Mouse (Mus musculus) midbrain, embryonic 16.5 days (tissue): ENCODE results near the gene Snd1. TPM values are rescaled to one million over a fixed set of nuclear protein-coding genes. Genes with fewer than 3 reads are reported as not detected.

Experiments used
- ATAC-seq: fragments of 200-750 bp; cut with Nextera tagmentation; 2 replicates; pipeline ENCODE4 v1.8.0; 2017; ENCODE audit warnings: moderate TSS enrichment
- H3K27ac ChIP-seq: fragments of 300-500 bp; sonication (generic); 2 replicates; pipeline ENCODE4 v1.5.1; 2014; ENCODE audit warnings: mild to moderate bottlenecking, low read length, mixed read lengths
- H3K27me3 ChIP-seq: fragments of 300-500 bp; sonication (generic); 2 replicates; pipeline ENCODE4 v1.6.1; 2014; ENCODE audit warnings: low read depth, low read length, mixed read lengths; ENCODE audit not compliant: control insufficient read depth, insufficient read depth
- H3K36me3 ChIP-seq: fragments of 300-500 bp; sonication (generic); 2 replicates; pipeline ENCODE4 v1.6.1; 2014; ENCODE audit warnings: mild to moderate bottlenecking, low read length, moderate library complexity, mixed read lengths; ENCODE audit not compliant: control insufficient read depth, insufficient read depth
- H3K4me1 ChIP-seq: fragments of 300-500 bp; sonication (generic); 2 replicates; pipeline ENCODE4 v1.6.1; 2014; ENCODE audit warnings: mild to moderate bottlenecking, low read length, mixed read lengths; ENCODE audit not compliant: control insufficient read depth, insufficient read depth
- H3K4me2 ChIP-seq: fragments of 300-500 bp; sonication (generic); 2 replicates; pipeline ENCODE4 v1.6.1; 2014; ENCODE audit warnings: mild to moderate bottlenecking, low read length, mixed read lengths
- H3K4me3 ChIP-seq: fragments of 300-500 bp; sonication (generic); 2 replicates; pipeline ENCODE4 v1.5.1; 2014; ENCODE audit warnings: low read depth, mild to moderate bottlenecking, low read length, moderate library complexity, mixed read lengths
- H3K9ac ChIP-seq: fragments of 300-500 bp; sonication (generic); 2 replicates; pipeline ENCODE4 v1.6.1; 2014; ENCODE audit warnings: low read depth, low read length, mixed read lengths
- H3K9me3 ChIP-seq: fragments of 300-500 bp; sonication (generic); replicated peaks from 2 replicates; pipeline ENCODE4 v1.6.1; 2014; ENCODE audit warnings: mild to moderate bottlenecking, low read length, mixed read lengths; ENCODE audit not compliant: control insufficient read depth, poor library complexity, severe bottlenecking
- WGBS: fragments of 180-500 bp; shearing (Covaris S2); extraction: QIAGEN DNeasy Blood & Tissue Kit; methylation state at CpG from one replicate; pipeline ENCODE4 v1.1.7; 2014; 5-methylcytosine and 5-hydroxymethylcytosine counted together
- polyA plus RNA-seq: library from polyadenylated mRNA; unstranded; fragments of >200 nt; fragmentation: Nextera tagmentation; extraction: Ambion mirVana; gene quantifications from 2 replicates; pipeline ENCODE4 v1.2.1, GENCODE M21; 2015

The Snd1 gene
- polyA plus RNA-seq, 1 experiment from 2014 or later: 82.8 TPM

- ATAC-seq: no peak
- no peak overlapping the region for H3K4me3 ChIP-seq
- no peaks in the 10 kb centered on the region for H3K27me3 ChIP-seq
- H3K4me1 ChIP-seq: peaks cover 7% of the 10 kb centered on the region; the same call in 1 of the 2 replicates
- H3K27ac ChIP-seq: no peak overlapping the region
- H3K9ac ChIP-seq: no peak overlapping the region
- no peak overlapping the region for H3K4me2 ChIP-seq
- H3K9me3 ChIP-seq: no peaks in the 10 kb centered on the region
- H3K36me3 ChIP-seq: no peaks in the 10 kb centered on the region
- WGBS: 38% methylated on average over 3 of the region's 3 CpGs
Measured at GRCm38 (mm10) chr6:28633656-28634055, 158.7 kb downstream of the Snd1 start.

GRCm38 (mm10) chr6:28635092-28635491 is 160.2 kb downstream of the Snd1 start:
- WGBS: 68% methylated on average over 1 of the region's 1 CpGs
- ATAC-seq: no peak

GRCm38 (mm10) chr6:28635531-28636348 is 160.8 kb downstream of the Snd1 start:
- Histone ChIP-seq H3K9me3 (no peaks in the 10 kb centered on the region), H3K27ac (no peak overlapping the region), H3K9ac (no peak overlapping the region), H3K4me3 (no peak overlapping the region), H3K36me3 (no peaks in the 10 kb centered on the region), H3K4me2 (no peak overlapping the region), H3K4me1 (peaks cover 4% of the 10 kb centered on the region; the same call in 1 of the 2 replicates), H3K27me3 (no peaks in the 10 kb centered on the region)
- no peak for ATAC-seq
- WGBS: 84% methylated on average over 6 of the region's 6 CpGs

More at GRCm38 (mm10) chr6:28635092-28635491, 160.2 kb downstream of the Snd1 start:
- no peak overlapping the region for H3K4me2 ChIP-seq
- peaks cover 4% of the 10 kb centered on the region; the same call in 1 of the 2 replicates for H3K4me1 ChIP-seq
- H3K27ac ChIP-seq: no peak overlapping the region
- no peaks in the 10 kb centered on the region for H3K36me3 ChIP-seq
- no peaks in the 10 kb centered on the region for H3K9me3 ChIP-seq
- H3K27me3 ChIP-seq: no peaks in the 10 kb centered on the region
- no peak overlapping the region for H3K4me3 ChIP-seq
- H3K9ac ChIP-seq: no peak overlapping the region

GRCm38 (mm10) chr6:28640088-28640487 is 165.1 kb downstream of the Snd1 start:
- H3K4me1 ChIP-seq: peaks cover 4% of the 10 kb centered on the region; the same call in 1 of the 2 replicates
- no peak for ATAC-seq
- no peak overlapping the region for H3K9ac ChIP-seq
- H3K27ac ChIP-seq: no peak overlapping the region
- H3K36me3 ChIP-seq: no peaks in the 10 kb centered on the region
- 80% methylated on average over 5 of the region's 5 CpGs for WGBS
- no peak overlapping the region for H3K4me3 ChIP-seq
- no peaks in the 10 kb centered on the region for H3K27me3 ChIP-seq
- no peak overlapping the region for H3K4me2 ChIP-seq
- H3K9me3 ChIP-seq: no peaks in the 10 kb centered on the region

- H3K4me1 ChIP-seq: 0 out of 2 replicates have a peak, but pooled peaks cover 2% of the 10 kb centered on the region
- H3K9ac ChIP-seq: no peak overlapping the region
- no peak overlapping the region for H3K4me2 ChIP-seq
- 55% methylated on average over 2 of the region's 2 CpGs for WGBS
- H3K27ac ChIP-seq: no peak overlapping the region
- no peaks in the 10 kb centered on the region for H3K36me3 ChIP-seq
- no peak overlapping the region for H3K4me3 ChIP-seq
- H3K9me3 ChIP-seq: no peaks in the 10 kb centered on the region
- no peaks in the 10 kb centered on the region for H3K27me3 ChIP-seq
- no peak for ATAC-seq
Measured at GRCm38 (mm10) chr6:28642909-28643308, 168.0 kb downstream of the Snd1 start.

GRCm38 (mm10) chr6:28645231-28645630 is 170.3 kb downstream of the Snd1 start:
- no peaks in the 10 kb centered on the region for H3K36me3 ChIP-seq
- H3K4me3 ChIP-seq: no peak overlapping the region
- no peak overlapping the region for H3K9ac ChIP-seq
- no peak overlapping the region for H3K27ac ChIP-seq
- H3K4me1 ChIP-seq: 0 out of 2 replicates have a peak, but pooled peaks cover 2% of the 10 kb centered on the region
- no peak for ATAC-seq
- no peak overlapping the region for H3K4me2 ChIP-seq
- no peaks in the 10 kb centered on the region for H3K27me3 ChIP-seq
- no peaks in the 10 kb centered on the region for H3K9me3 ChIP-seq

- no peak overlapping the region for H3K4me3 ChIP-seq
- no peak for ATAC-seq
- H3K36me3 ChIP-seq: no peaks in the 10 kb centered on the region
- H3K9me3 ChIP-seq: no peaks in the 10 kb centered on the region; the same call in 1 of the 2 replicates
- no peaks in the 10 kb centered on the region for H3K4me1 ChIP-seq
- no peak overlapping the region for H3K4me2 ChIP-seq
- WGBS: 98% methylated on average over 5 of the region's 5 CpGs
- no peak overlapping the region for H3K9ac ChIP-seq
- no peak overlapping the region for H3K27ac ChIP-seq
- no peaks in the 10 kb centered on the region for H3K27me3 ChIP-seq
Measured at GRCm38 (mm10) chr6:28656511-28656910, 181.6 kb downstream of the Snd1 start.

- no peaks in the 10 kb centered on the region for H3K27me3 ChIP-seq
- H3K4me2 ChIP-seq: no peak overlapping the region
- no peaks in the 10 kb centered on the region; the same call in 1 of the 2 replicates for H3K9me3 ChIP-seq
- H3K9ac ChIP-seq: no peak overlapping the region
- no peak for ATAC-seq
- WGBS: 88% methylated on average over 3 of the region's 3 CpGs
- H3K27ac ChIP-seq: no peak overlapping the region
- H3K4me3 ChIP-seq: no peak overlapping the region
- no peaks in the 10 kb centered on the region for H3K36me3 ChIP-seq
- H3K4me1 ChIP-seq: peaks cover 2% of the 10 kb centered on the region; the same call in 1 of the 2 replicates
Measured at GRCm38 (mm10) chr6:28663004-28663403, 188.1 kb downstream of the Snd1 start.

GRCm38 (mm10) chr6:28663670-28664069 is 188.7 kb downstream of the Snd1 start:
- no peak for ATAC-seq
- no peaks in the 10 kb centered on the region for H3K27me3 ChIP-seq
- peaks cover 2% of the 10 kb centered on the region; the same call in 1 of the 2 replicates for H3K4me1 ChIP-seq
- H3K36me3 ChIP-seq: no peaks in the 10 kb centered on the region
- H3K27ac ChIP-seq: no peak overlapping the region
- WGBS: 84% methylated on average over 5 of the region's 5 CpGs
- no peak overlapping the region for H3K9ac ChIP-seq
- H3K9me3 ChIP-seq: no peaks in the 10 kb centered on the region; the same call in 1 of the 2 replicates
- no peak overlapping the region for H3K4me2 ChIP-seq
- no peak overlapping the region for H3K4me3 ChIP-seq
